Mouse (Mus musculus) heart, adult 2 months (tissue): ENCODE measurements around the gene Egfl8.

Source experiments
- CTCF ChIP-seq: fragments of 200-600 bp; IDR thresholded peaks from 2 replicates; pipeline ENCODE4 v1.8.1; 2022; ENCODE audit warnings: antibody characterized with exemption, mild to moderate bottlenecking, moderate library complexity
- EP300 ChIP-seq: fragments of 200-500 bp; IDR thresholded peaks from 2 replicates; pipeline ENCODE4 v1.6.1; 2011; ENCODE audit warnings: low read depth, low read length, control low read depth; ENCODE audit not compliant: insufficient read depth
- POLR2A ChIP-seq: fragments of 200-500 bp; IDR thresholded peaks from 2 replicates; pipeline ENCODE4 v1.6.1; 2011; ENCODE audit warnings: mild to moderate bottlenecking, low read depth, low read length, control low read depth; ENCODE audit not compliant: insufficient read depth

DNA sequence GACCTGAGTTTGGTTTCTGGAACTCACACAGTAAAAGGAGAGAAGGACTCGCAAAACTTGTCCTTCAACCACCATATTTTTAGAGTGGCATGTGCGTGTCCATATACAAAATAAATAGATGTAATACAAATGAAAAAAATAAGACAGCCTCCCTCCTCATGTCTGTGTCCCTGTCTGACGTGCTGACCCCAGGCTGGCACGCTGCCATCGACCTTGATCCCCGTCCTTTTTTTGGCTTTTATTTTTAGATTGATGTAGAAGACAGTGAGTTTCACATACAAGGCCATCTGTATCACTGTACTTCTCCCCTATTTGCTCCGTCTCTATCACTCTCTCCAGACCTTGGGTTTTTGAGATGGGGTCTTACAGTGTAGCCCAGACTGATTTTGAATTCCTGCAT lies 48.7 kb upstream of the Egfl8 start:
- no peak for TF ChIP-seq CTCF
- TF ChIP-seq POLR2A, result no peak
- TF ChIP-seq EP300, result no peak
